Mouse (Mus musculus): ENCODE measurements around the gene Ola1. TPM values are rescaled to one million over a fixed set of nuclear protein-coding genes. Genes with fewer than 3 reads are reported as not detected.

Gene Ola1
- polyA plus RNA-seq, 1 experiment from 2014 or later, result 109 TPM

GRCm38 (mm10) chr2:73085669-73086304, 132.9 kb downstream of the Ola1 start:
- no peak overlapping the region for H3K9ac ChIP-seq (ENCODE audit: low read depth, low read length)
- ATAC-seq (replicated peaks; ENCODE audit: low FRiP score) (no peak), DNase-seq (ENCODE audit: low spot score) (no peak)
- H3K9me3 ChIP-seq (ENCODE audit: control insufficient read depth, low read length), result no peaks in the 10 kb centered on the region
- 41% methylated on average over 8 of the region's 8 CpGs for WGBS
- H3K27ac ChIP-seq (ENCODE audit: low read depth, low read length), result no peak overlapping the region
- H3K4me3 ChIP-seq (ENCODE audit: low read depth, low read length), result no peak overlapping the region
- peaks cover 4% of the 10 kb centered on the region; the same call in 1 of the 2 replicates for H3K4me1 ChIP-seq (replicated peaks; ENCODE audit: control insufficient read depth, insufficient read depth, low read length)
- no peaks in the 10 kb centered on the region for H3K27me3 ChIP-seq (replicated peaks; ENCODE audit: control insufficient read depth, insufficient read depth, low read length)
- H3K4me2 ChIP-seq, result no peak overlapping the region
- H3K36me3 ChIP-seq (ENCODE audit: control insufficient read depth, insufficient read depth, low read length), result no peaks in the 10 kb centered on the region

- H3K4me1 ChIP-seq (replicated peaks; ENCODE audit: control insufficient read depth, insufficient read depth, low read length), result 0 out of 2 replicates have a peak, but pooled peaks cover 4% of the 10 kb centered on the region
- no peak for ATAC-seq (replicated peaks; ENCODE audit: low FRiP score)
- no peaks in the 10 kb centered on the region for H3K9me3 ChIP-seq (ENCODE audit: control insufficient read depth, low read length)
- no peak overlapping the region for H3K9ac ChIP-seq (ENCODE audit: low read depth, low read length)
- WGBS, result 83% methylated on average over 10 of the region's 10 CpGs
- H3K27ac ChIP-seq (ENCODE audit: low read depth, low read length), result no peak overlapping the region
- no peak for DNase-seq (ENCODE audit: low spot score)
- no peak overlapping the region for H3K4me2 ChIP-seq
- H3K27me3 ChIP-seq (replicated peaks; ENCODE audit: control insufficient read depth, insufficient read depth, low read length), result no peaks in the 10 kb centered on the region
- no peak overlapping the region for H3K4me3 ChIP-seq (ENCODE audit: low read depth, low read length)
- H3K36me3 ChIP-seq (ENCODE audit: control insufficient read depth, insufficient read depth, low read length), result no peaks in the 10 kb centered on the region
Measured at GRCm38 (mm10) chr2:73082476-73082875, 136.2 kb downstream of the Ola1 start.

GRCm38 (mm10) chr2:73081861-73082260, 136.9 kb downstream of the Ola1 start:
- Histone ChIP-seq H3K4me1 (replicated peaks; ENCODE audit: control insufficient read depth, insufficient read depth, low read length) (0 out of 2 replicates have a peak, but pooled peaks cover 4% of the 10 kb centered on the region), H3K27ac (ENCODE audit: low read depth, low read length) (no peak overlapping the region), H3K36me3 (ENCODE audit: control insufficient read depth, insufficient read depth, low read length) (no peaks in the 10 kb centered on the region), H3K4me3 (ENCODE audit: low read depth, low read length) (no peak overlapping the region), H3K9me3 (ENCODE audit: control insufficient read depth, low read length) (no peaks in the 10 kb centered on the region), H3K9ac (ENCODE audit: low read depth, low read length) (no peak overlapping the region), H3K27me3 (replicated peaks; ENCODE audit: control insufficient read depth, insufficient read depth, low read length) (no peaks in the 10 kb centered on the region), H3K4me2 (no peak overlapping the region)
- WGBS, result 73% methylated on average over 2 of the region's 2 CpGs
- DNase-seq (ENCODE audit: low spot score), result no peak
- no peak for ATAC-seq (replicated peaks; ENCODE audit: low FRiP score)

GRCm38 (mm10) chr2:73080084-73080483, 138.6 kb downstream of the Ola1 start:
- ATAC-seq (replicated peaks; ENCODE audit: low FRiP score), result no peak
- no peaks in the 10 kb centered on the region for H3K4me1 ChIP-seq (replicated peaks; ENCODE audit: control insufficient read depth, insufficient read depth, low read length)
- WGBS, result no CpG with 5 or more reads among the region's 2 CpGs
- no peak overlapping the region for H3K9ac ChIP-seq (ENCODE audit: low read depth, low read length)
- H3K9me3 ChIP-seq (ENCODE audit: control insufficient read depth, low read length), result no peaks in the 10 kb centered on the region
- H3K4me3 ChIP-seq (ENCODE audit: low read depth, low read length), result no peak overlapping the region
- H3K4me2 ChIP-seq, result no peak overlapping the region
- no peak overlapping the region for H3K27ac ChIP-seq (ENCODE audit: low read depth, low read length)
- H3K36me3 ChIP-seq (ENCODE audit: control insufficient read depth, insufficient read depth, low read length), result no peaks in the 10 kb centered on the region
- DNase-seq (ENCODE audit: low spot score), result no peak
- no peaks in the 10 kb centered on the region for H3K27me3 ChIP-seq (replicated peaks; ENCODE audit: control insufficient read depth, insufficient read depth, low read length)

GRCm38 (mm10) chr2:73079311-73079710, 139.4 kb downstream of the Ola1 start:
- Histone ChIP-seq H3K9me3 (ENCODE audit: control insufficient read depth, low read length) (no peaks in the 10 kb centered on the region), H3K9ac (ENCODE audit: low read depth, low read length) (no peak overlapping the region), H3K27ac (ENCODE audit: low read depth, low read length) (no peak overlapping the region), H3K36me3 (ENCODE audit: control insufficient read depth, insufficient read depth, low read length) (no peaks in the 10 kb centered on the region), H3K4me1 (replicated peaks; ENCODE audit: control insufficient read depth, insufficient read depth, low read length) (no peaks in the 10 kb centered on the region), H3K27me3 (replicated peaks; ENCODE audit: control insufficient read depth, insufficient read depth, low read length) (no peaks in the 10 kb centered on the region), H3K4me3 (ENCODE audit: low read depth, low read length) (no peak overlapping the region), H3K4me2 (no peak overlapping the region)
- 67% methylated on average over 15 of the region's 15 CpGs for WGBS
- ATAC-seq (replicated peaks; ENCODE audit: low FRiP score), result no peak
- DNase-seq (ENCODE audit: low spot score), result no peak

- no peak overlapping the region for H3K4me2 ChIP-seq
- H3K36me3 ChIP-seq (ENCODE audit: control insufficient read depth, insufficient read depth, low read length), result no peaks in the 10 kb centered on the region
- no peak overlapping the region for H3K27ac ChIP-seq (ENCODE audit: low read depth, low read length)
- no peak overlapping the region for H3K9ac ChIP-seq (ENCODE audit: low read depth, low read length)
- ATAC-seq (replicated peaks; ENCODE audit: low FRiP score) (no peak), DNase-seq (ENCODE audit: low spot score) (no peak)
- no peaks in the 10 kb centered on the region for H3K9me3 ChIP-seq (ENCODE audit: control insufficient read depth, low read length)
- WGBS, result 79% methylated on average over 11 of the region's 11 CpGs
- no peak overlapping the region for H3K4me3 ChIP-seq (ENCODE audit: low read depth, low read length)
- H3K27me3 ChIP-seq (replicated peaks; ENCODE audit: control insufficient read depth, insufficient read depth, low read length), result no peaks in the 10 kb centered on the region; the same call in 1 of the 2 replicates
- H3K4me1 ChIP-seq (replicated peaks; ENCODE audit: control insufficient read depth, insufficient read depth, low read length), result no peaks in the 10 kb centered on the region
Measured at GRCm38 (mm10) chr2:73073811-73074472, 144.8 kb downstream of the Ola1 start.

GRCm38 (mm10) chr2:73071201-73071600, 147.5 kb downstream of the Ola1 start:
- DNase-seq (ENCODE audit: low spot score), result no peak
- WGBS, result 61% methylated on average over 2 of the region's 2 CpGs
- H3K27ac ChIP-seq (ENCODE audit: low read depth, low read length), result no peak overlapping the region
- no peak for ATAC-seq (replicated peaks; ENCODE audit: low FRiP score)
- no peaks in the 10 kb centered on the region for H3K36me3 ChIP-seq (ENCODE audit: control insufficient read depth, insufficient read depth, low read length)
- H3K27me3 ChIP-seq (replicated peaks; ENCODE audit: control insufficient read depth, insufficient read depth, low read length), result peaks cover 6% of the 10 kb centered on the region
- no peak overlapping the region for H3K4me2 ChIP-seq
- H3K9ac ChIP-seq (ENCODE audit: low read depth, low read length), result no peak overlapping the region
- H3K4me1 ChIP-seq (replicated peaks; ENCODE audit: control insufficient read depth, insufficient read depth, low read length), result peaks cover 10% of the 10 kb centered on the region
- no peaks in the 10 kb centered on the region for H3K9me3 ChIP-seq (ENCODE audit: control insufficient read depth, low read length)
- no peak overlapping the region for H3K4me3 ChIP-seq (ENCODE audit: low read depth, low read length)

- Histone ChIP-seq H3K4me2 (no peak overlapping the region), H3K27ac (ENCODE audit: low read depth, low read length) (no peak overlapping the region), H3K4me1 (replicated peaks; ENCODE audit: control insufficient read depth, insufficient read depth, low read length) (peaks cover 10% of the 10 kb centered on the region), H3K4me3 (ENCODE audit: low read depth, low read length) (no peak overlapping the region), H3K36me3 (ENCODE audit: control insufficient read depth, insufficient read depth, low read length) (no peaks in the 10 kb centered on the region), H3K9ac (ENCODE audit: low read depth, low read length) (no peak overlapping the region), H3K9me3 (ENCODE audit: control insufficient read depth, low read length) (no peaks in the 10 kb centered on the region), H3K27me3 (replicated peaks; ENCODE audit: control insufficient read depth, insufficient read depth, low read length) (peaks cover 6% of the 10 kb centered on the region)
- ATAC-seq (replicated peaks; ENCODE audit: low FRiP score) (no peak), DNase-seq (ENCODE audit: low spot score) (no peak)
- 59% methylated on average over 10 of the region's 10 CpGs for WGBS
Measured at GRCm38 (mm10) chr2:73070449-73071076, 148.2 kb downstream of the Ola1 start.
